Mouse (Mus musculus) layer of hippocampus, adult 11-12 months (tissue): ENCODE results near the gene Nedd4.
A peak's percentile ranks its signal among the peaks of the same experiment; 100 is the strongest.

Source experiments
- DNase-seq: peaks from one replicate; pipeline ENCODE4 v3.0.0; 2022; ENCODE audit warnings: low spot score

The Nedd4 gene

DNA sequence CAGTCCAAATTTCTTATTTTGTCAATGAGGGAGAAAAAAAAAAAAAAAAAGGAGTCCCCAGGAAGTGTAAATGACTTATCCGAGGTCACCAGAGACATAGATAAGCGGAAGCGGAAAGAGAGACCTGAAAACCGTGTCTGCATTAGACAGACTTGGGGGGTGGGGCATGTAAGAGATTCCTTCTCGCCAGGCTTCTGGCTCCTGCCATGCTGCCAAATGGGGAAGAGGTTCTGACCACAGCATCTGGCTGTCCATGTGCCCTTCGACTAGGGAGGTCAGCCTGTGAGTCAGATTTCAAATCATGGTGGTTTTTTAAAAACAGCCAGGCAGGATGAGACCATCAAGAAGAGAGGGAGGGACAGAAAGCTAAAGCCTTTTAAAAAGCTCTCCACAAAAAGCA is 129.5 kb downstream of the Nedd4 start:
- no peak for DNase-seq

DNA sequence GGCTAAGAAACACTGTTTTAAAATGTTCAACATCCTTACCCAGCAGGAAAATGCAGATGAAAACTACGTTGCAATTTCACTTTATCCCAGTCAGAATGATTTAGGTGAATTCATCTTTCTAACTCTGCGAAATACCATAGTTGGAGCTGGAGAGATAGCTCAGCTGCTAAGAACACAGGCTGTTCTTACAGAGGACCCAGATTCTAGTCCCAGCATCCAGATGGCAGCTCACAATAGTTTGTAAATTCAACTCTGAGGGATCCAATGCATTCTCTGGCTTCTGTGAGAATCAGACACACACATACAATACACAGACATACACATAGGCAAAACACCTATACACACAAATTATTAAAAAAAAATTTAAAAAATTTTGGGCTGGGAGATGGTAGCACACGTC is 133.1 kb downstream of the Nedd4 start:
- peak; percentile 16 for DNase-seq

DNA sequence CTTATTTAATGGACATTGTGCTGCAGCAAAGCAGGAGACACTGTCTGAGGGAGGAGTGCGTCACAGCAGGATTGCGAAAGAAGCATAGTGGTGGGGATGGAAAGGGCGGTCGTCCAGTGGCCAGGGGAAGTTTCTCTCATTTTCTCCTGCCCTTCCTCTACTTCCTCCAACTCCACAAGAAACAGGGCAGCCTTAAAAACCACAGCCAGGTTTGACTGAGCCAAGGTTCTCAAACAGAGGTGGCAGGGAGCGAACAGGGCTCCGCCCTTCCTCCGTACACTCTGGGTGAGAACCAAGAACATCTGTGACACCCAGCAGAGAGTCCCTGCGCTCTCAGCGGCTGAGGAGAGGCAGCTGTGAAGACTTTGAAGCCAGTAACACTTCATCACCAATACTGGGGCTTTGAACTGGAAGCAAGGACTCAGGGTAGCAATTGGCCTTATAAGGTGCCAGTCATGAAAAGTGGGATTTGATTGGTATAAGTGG is 135.0 kb downstream of the Nedd4 start:
- no peak for DNase-seq
